Mouse (Mus musculus) embryonic facial prominence, embryonic 12.5 days (tissue): ENCODE data around the gene Golph3. TPM values are rescaled to one million over a fixed set of nuclear protein-coding genes. Genes with fewer than 3 reads are reported as not detected.

Experiments
- ATAC-seq: fragments of 200-750 bp; cut with Nextera tagmentation; 2 replicates; pipeline ENCODE4 v1.8.0; 2017; ENCODE audit not compliant: insufficient number of reproducible peaks, insufficient read depth, low FRiP score, low TSS enrichment
- H3K27ac ChIP-seq: fragments of 300-500 bp; sonication (generic); 2 replicates; pipeline ENCODE4 v1.5.1; 2016; ENCODE audit warnings: mild to moderate bottlenecking
- H3K27me3 ChIP-seq: fragments of 300-500 bp; sonication (generic); 2 replicates; pipeline ENCODE4 v1.6.1; 2016; ENCODE audit warnings: mild to moderate bottlenecking, moderate library complexity
- H3K36me3 ChIP-seq: fragments of 300-500 bp; sonication (generic); 2 replicates; pipeline ENCODE4 v1.6.1; 2016; ENCODE audit warnings: mild to moderate bottlenecking
- H3K4me1 ChIP-seq: fragments of 300-500 bp; sonication (generic); 2 replicates; pipeline ENCODE4 v1.6.1; 2016
- H3K4me2 ChIP-seq: fragments of 300-500 bp; sonication (generic); replicated peaks from 2 replicates; pipeline ENCODE4 v1.6.1; 2016; ENCODE audit warnings: mild to moderate bottlenecking, moderate library complexity
- H3K4me3 ChIP-seq: fragments of 300-500 bp; sonication (generic); 2 replicates; pipeline ENCODE4 v1.5.1; 2016; ENCODE audit warnings: mild to moderate bottlenecking
- H3K9ac ChIP-seq: fragments of 300-500 bp; sonication (generic); 2 replicates; pipeline ENCODE4 v1.6.1; 2016; ENCODE audit warnings: mild to moderate bottlenecking, moderate library complexity
- H3K9me3 ChIP-seq: fragments of 300-500 bp; sonication (generic); 2 replicates; pipeline ENCODE4 v1.6.1; 2016; ENCODE audit warnings: mild to moderate bottlenecking, moderate library complexity
- WGBS: fragments of 180-500 bp; shearing (Covaris S2); methylation state at CpG from one replicate; pipeline ENCODE4 v1.1.7; 2016; 5-methylcytosine and 5-hydroxymethylcytosine counted together
- polyA plus RNA-seq: library from polyadenylated mRNA; unstranded; fragments of >200 nt; fragmentation: Nextera tagmentation; extraction: Ambion mirVana; gene quantifications from 2 replicates; pipeline ENCODE4 v1.2.1, GENCODE M21; 2016

Golph3 gene
- polyA plus RNA-seq: 97.2 and 104 TPM in 2 replicates

DNA sequence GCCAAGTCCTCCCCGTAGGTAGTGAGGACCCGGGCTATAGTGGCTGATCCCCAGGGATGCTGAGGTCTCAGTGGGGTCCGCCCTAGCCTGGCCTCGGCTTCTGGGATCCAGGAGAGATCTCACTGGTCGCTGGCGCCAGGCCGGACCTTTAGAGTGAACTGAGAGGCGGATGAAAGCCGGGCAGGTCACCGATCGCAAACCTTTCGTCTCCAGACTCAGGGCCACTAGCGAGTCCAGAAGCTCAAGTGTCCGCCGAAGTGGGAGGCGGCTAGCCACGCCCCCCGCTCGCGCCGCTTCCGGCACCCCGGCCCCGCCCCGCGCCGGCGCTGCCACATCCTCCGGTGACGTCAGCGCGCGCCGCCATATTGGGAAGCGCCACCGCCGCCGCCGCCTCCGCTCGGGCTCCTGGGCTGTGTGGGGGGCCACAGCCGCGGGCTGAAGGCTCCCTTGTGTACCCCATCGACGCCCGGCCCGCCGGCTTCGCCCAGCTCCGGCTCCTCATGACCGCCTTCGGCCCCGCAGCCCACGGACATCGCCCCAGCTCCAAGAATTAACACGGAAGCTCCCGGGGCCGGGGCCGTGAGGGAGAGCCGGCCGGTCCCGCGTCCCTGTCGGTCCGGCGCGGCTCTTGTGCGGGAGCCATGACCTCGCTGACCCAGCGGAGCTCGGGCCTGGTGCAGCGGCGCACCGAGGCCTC is at the start of gene Golph3:
TSS of gene Golph3 (plus strand) at position 360 of the 697 bp plus-strand sequence.
- Histone ChIP-seq H3K27ac (peak within 1 kb of the TSS; percentile 89), H3K4me3 (peak within 1 kb of the TSS; percentile 97), H3K36me3 (no peaks in the 10 kb centered on the region), H3K9me3 (no peaks in the 10 kb centered on the region), H3K4me1 (peaks cover 9% of the 10 kb centered on the region), H3K27me3 (peaks cover 3% of the 10 kb centered on the region; the same call in 1 of the 2 replicates), H3K9ac (peak within 1 kb of the TSS; percentile 99), H3K4me2 (peak within 1 kb of the TSS; percentile 75)
- ATAC-seq: peak; percentile 87
- under 1% methylated on average over 74 of the region's 74 CpGs for whole genome bisulfite sequencing

- WGBS: 85% methylated on average over 12 of the region's 12 CpGs
- Histone ChIP-seq H3K27ac (no peak overlapping the region), H3K27me3 (no peaks in the 10 kb centered on the region), H3K4me3 (no peak overlapping the region), H3K9me3 (no peaks in the 10 kb centered on the region), H3K9ac (no peak overlapping the region), H3K4me2 (no peak overlapping the region), H3K36me3 (peaks cover 31% of the 10 kb centered on the region), H3K4me1 (no peaks in the 10 kb centered on the region)
- no peak for ATAC-seq
Measured at GRCm38 (mm10) chr15:12273325-12274052, 47.8 kb upstream of the Golph3 start.

DNA sequence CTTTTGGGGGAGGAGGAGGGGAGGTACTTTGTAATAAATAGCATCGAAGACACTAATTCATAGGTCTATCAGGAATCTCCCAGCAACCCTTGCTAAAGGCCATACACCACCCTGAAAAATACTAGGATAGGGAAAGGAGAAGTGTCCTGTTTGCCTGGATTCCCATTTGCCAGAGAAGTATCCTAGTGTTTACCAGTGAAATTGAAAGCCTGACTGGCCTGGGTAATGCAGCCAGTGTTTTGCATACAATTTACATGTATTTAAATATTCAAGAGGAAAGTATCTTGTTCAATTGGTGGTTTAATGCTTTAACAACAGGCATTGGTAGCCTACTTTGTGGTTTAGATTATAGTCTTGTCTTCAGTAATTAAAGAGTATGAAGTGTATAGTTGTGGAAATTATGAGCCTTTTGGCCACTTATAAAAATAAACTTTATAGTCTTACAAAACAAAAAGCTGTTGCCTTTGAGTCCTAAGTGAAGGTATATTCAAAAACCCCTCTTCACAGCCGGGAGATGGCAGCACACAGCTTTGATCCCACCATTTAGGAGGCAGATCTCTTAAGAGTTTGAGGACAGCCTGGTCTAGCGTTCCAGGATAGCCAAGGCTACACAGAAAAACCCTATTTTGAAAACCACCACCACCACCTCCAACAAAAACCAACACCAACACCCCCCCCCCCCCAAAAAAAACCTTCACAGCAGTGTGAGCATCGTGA is 47.0 kb upstream of the Golph3 start:
- peaks cover 24% of the 10 kb centered on the region for H3K36me3 ChIP-seq
- H3K4me3 ChIP-seq: no peak overlapping the region
- H3K9ac ChIP-seq: no peak overlapping the region
- H3K27ac ChIP-seq: no peak overlapping the region
- no peak overlapping the region for H3K4me2 ChIP-seq
- ATAC-seq: no peak
- 72% methylated on average over 4 of the region's 4 CpGs for WGBS
- H3K4me1 ChIP-seq: no peaks in the 10 kb centered on the region
- H3K9me3 ChIP-seq: no peaks in the 10 kb centered on the region
- H3K27me3 ChIP-seq: no peaks in the 10 kb centered on the region

DNA sequence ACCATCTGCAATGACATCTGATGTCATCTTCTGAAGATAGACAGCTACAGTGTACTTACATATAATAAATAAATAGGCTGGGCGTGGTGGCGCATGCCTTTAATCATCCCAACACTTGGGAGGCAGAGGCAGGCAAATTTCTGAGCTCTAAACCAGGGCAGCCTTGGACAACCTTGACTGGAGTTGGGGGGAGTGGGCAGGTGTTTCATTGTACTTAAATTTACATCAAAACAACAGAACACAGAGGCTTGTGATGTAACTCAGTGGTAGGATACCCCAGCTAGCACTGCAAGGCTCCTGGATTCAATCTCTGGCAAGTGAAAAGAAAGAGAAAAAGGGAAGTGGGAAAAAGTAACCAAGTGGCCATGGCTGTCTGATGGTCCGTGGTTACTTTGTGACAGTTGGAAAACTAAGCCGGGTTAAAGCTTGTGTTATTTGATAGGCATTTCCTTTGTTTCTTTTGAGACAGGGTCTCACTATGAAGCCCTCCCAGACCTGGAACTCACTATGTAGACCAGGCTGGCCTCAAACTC is 46.1 kb upstream of the Golph3 start:
- Histone ChIP-seq H3K4me2 (no peak overlapping the region), H3K27me3 (no peaks in the 10 kb centered on the region), H3K36me3 (peaks cover 16% of the 10 kb centered on the region), H3K9ac (no peak overlapping the region), H3K4me1 (no peaks in the 10 kb centered on the region), H3K4me3 (no peak overlapping the region), H3K27ac (no peak overlapping the region), H3K9me3 (no peaks in the 10 kb centered on the region)
- no peak for ATAC-seq
- 77% methylated on average over 4 of the region's 4 CpGs for WGBS

DNA sequence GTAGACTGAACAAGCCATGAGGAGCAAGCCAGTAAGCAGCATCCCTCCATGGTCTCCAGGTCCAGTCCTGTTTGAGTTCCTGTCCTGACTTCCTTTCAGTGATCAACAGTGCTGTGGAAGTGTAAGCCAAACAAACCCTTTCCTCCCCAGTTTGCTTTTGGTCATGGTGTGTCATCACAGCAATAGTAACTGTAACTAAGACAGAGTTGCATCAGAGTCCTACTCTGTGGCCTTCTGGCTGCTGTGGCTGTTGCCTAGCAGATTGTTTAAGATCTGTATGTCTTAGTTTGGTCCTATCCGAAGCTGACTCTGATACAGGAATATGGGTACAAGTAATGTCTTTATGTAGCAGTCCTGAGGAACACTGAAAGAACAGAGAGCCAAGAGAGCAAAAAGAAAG is 41.4 kb upstream of the Golph3 start:
- no peak for ATAC-seq
- no peak overlapping the region for H3K27ac ChIP-seq
- no peaks in the 10 kb centered on the region for H3K36me3 ChIP-seq
- H3K4me2 ChIP-seq: no peak overlapping the region
- no peak overlapping the region for H3K4me3 ChIP-seq
- 94% methylated on average over 1 of the region's 1 CpGs for WGBS
- H3K4me1 ChIP-seq: no peaks in the 10 kb centered on the region
- H3K9ac ChIP-seq: no peak overlapping the region
- no peaks in the 10 kb centered on the region for H3K9me3 ChIP-seq
- no peaks in the 10 kb centered on the region for H3K27me3 ChIP-seq

DNA sequence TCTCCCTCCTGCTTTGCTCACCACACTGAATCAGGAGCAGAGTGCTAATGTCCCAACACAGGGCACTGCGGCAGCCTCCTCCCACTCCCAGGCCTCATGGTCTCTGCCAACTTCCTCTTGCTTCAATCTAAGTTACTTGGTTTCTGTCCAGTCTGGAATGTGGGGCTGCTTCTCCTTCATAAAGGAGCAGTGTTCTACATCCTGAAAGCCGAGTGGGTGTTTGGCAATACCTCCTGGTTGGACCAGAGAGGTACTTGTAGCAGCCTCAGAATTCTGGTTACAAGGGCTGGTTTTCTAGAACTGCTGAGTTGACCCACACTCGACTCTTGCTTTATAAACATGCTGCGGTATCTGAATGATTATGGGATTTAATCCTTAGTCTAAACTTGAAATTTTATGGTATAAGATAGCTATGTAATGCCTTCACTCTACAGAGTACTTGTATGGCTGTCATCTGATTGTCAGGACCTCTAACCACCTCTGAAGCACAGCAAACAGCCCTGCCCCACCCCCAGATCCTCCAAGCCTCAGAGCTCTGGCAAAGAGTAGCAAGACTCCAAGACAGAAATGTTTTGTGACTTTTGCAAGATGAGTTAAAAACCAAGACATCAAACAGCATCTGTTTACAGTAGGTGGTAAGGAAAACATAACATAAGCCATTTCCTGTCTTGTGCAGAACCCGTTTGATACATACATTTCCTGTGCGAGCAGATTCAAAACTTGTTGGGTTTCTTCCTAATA is 36.3 kb upstream of the Golph3 start:
- no peak for ATAC-seq
- no peak overlapping the region for H3K4me2 ChIP-seq
- H3K36me3 ChIP-seq: no peaks in the 10 kb centered on the region
- no peaks in the 10 kb centered on the region for H3K9me3 ChIP-seq
- H3K4me3 ChIP-seq: no peak overlapping the region
- no peaks in the 10 kb centered on the region for H3K4me1 ChIP-seq
- H3K9ac ChIP-seq: no peak overlapping the region
- 68% methylated on average over 6 of the region's 6 CpGs for WGBS
- H3K27me3 ChIP-seq: no peaks in the 10 kb centered on the region
- no peak overlapping the region for H3K27ac ChIP-seq

GRCm38 (mm10) chr15:12285535-12285809 is 35.8 kb upstream of the Golph3 start:
- Histone ChIP-seq H3K4me2 (no peak overlapping the region), H3K27ac (no peak overlapping the region), H3K4me3 (no peak overlapping the region), H3K9ac (no peak overlapping the region), H3K27me3 (no peaks in the 10 kb centered on the region), H3K9me3 (no peaks in the 10 kb centered on the region), H3K36me3 (no peaks in the 10 kb centered on the region), H3K4me1 (no peaks in the 10 kb centered on the region)
- WGBS: 71% methylated on average over 5 of the region's 5 CpGs
- no peak for ATAC-seq

DNA sequence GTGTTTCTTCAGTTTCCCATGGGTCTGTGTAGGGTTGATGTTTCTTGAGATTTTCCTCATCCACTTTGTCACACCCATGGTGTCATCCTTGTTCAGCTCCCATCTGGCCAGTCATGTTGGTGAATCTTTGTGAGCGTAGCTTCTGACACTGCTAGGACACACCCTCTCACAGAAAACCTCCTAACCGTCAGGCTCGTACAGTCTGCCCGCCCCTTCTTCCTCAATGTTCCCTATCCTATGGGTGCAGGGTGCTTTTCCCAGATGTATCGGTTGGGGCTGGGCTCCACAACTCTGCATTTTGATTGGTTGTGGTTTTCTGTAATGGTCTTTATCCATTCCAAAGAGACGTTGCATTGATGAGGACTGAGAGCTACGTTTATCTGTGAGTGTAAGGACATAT is 30.9 kb upstream of the Golph3 start:
- no peak for ATAC-seq
- 83% methylated on average over 7 of the region's 7 CpGs for WGBS
- H3K4me3 ChIP-seq: no peak overlapping the region
- H3K27me3 ChIP-seq: no peaks in the 10 kb centered on the region
- H3K36me3 ChIP-seq: no peaks in the 10 kb centered on the region
- no peaks in the 10 kb centered on the region for H3K9me3 ChIP-seq
- H3K27ac ChIP-seq: no peak overlapping the region
- no peak overlapping the region for H3K4me2 ChIP-seq
- H3K9ac ChIP-seq: no peak overlapping the region
- H3K4me1 ChIP-seq: no peaks in the 10 kb centered on the region

DNA sequence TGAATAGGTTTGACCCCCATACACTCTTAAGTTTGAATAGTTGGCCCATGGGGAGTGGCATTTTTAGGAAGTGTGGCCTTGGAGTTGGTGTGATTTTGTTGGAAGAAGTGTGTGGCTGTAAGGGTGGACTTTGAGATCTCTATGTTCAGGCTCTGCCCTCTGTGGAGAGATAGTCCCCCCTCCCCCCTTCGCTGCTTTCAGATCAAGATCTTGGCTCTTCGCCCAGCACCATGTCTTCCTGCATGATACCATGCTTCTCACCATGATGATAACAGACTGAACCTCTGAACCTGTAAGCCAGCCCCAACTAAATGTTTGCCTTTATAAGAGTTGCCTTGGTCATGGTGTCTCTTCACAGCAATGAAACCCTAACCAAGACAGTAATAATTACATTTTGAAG is 29.5 kb upstream of the Golph3 start:
- Histone ChIP-seq H3K4me2 (no peak overlapping the region), H3K4me1 (no peaks in the 10 kb centered on the region), H3K9me3 (no peaks in the 10 kb centered on the region), H3K9ac (no peak overlapping the region), H3K4me3 (no peak overlapping the region), H3K27me3 (no peaks in the 10 kb centered on the region), H3K27ac (no peak overlapping the region), H3K36me3 (no peaks in the 10 kb centered on the region)
- ATAC-seq: no peak
- WGBS: 91% methylated on average over 2 of the region's 2 CpGs

DNA sequence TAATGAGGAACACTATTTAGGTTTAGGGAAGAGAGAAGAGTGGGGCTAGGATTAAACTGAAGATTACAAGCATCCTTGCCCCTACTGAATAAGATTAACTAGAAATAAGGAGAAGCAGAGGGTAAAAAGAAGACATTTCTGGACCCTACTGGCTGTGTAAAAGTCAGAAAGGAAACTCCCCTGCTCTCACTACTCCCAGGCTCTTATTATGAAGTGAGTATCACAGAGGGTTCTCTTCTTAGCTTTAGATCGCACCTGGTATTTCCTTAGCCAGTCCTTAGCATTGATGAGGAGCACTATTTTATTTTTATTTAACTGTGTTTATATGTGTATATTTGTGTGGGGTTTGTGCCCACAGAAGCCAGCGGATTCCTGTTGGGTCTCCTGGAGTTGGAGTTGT is 25.0 kb upstream of the Golph3 start:
- no peak for ATAC-seq

GRCm38 (mm10) chr15:12298231-12298737 is 23.0 kb upstream of the Golph3 start:
- Histone ChIP-seq H3K4me2 (no peak overlapping the region), H3K9me3 (no peaks in the 10 kb centered on the region), H3K27me3 (no peaks in the 10 kb centered on the region), H3K36me3 (no peaks in the 10 kb centered on the region), H3K9ac (no peak overlapping the region), H3K27ac (no peak overlapping the region), H3K4me1 (no peaks in the 10 kb centered on the region), H3K4me3 (no peak overlapping the region)
- ATAC-seq: no peak
- WGBS: 83% methylated on average over 7 of the region's 7 CpGs

More for the DNA sequence above, 25.0 kb upstream of the Golph3 start:
- 67% methylated on average over 2 of the region's 2 CpGs for WGBS
- Histone ChIP-seq H3K36me3 (no peaks in the 10 kb centered on the region), H3K4me3 (no peak overlapping the region), H3K9me3 (no peaks in the 10 kb centered on the region), H3K27me3 (no peaks in the 10 kb centered on the region), H3K27ac (no peak overlapping the region), H3K9ac (no peak overlapping the region), H3K4me2 (no peak overlapping the region), H3K4me1 (no peaks in the 10 kb centered on the region)
